7 mouse cellular contexts compared by ENCODE assay signal in genomic region chr11:101009888-101010784, GRCm38 (mm10). TPM values are rescaled to one million over a fixed set of nuclear protein-coding genes. Genes with fewer than 3 reads are reported as not detected.
A peak's percentile ranks its signal among the peaks of the same experiment; 100 is the strongest.
DNase-seq lines count a peak whose midpoint lies in the region; ATAC-seq and TF ChIP-seq lines count a peak whose summit lies in the region.

No protein-coding gene starts in this region.

- H3K9me3 ChIP-seq in forebrain, embryonic 14.5 days (replicated peaks; ENCODE audit: control insufficient read depth, low read length) = no peaks in the 10 kb centered on the region
- no peaks in the 10 kb centered on the region for H3K9me3 ChIP-seq in kidney, embryonic 16.5 days (ENCODE audit: low read length)

- H3K4me3 ChIP-seq in thymus, adult 2 months (ENCODE audit: control insufficient read depth, insufficient read depth, low read length) = 0 out of 2 replicates have a peak overlapping the region, but pooled peaks have one; percentile 35
- H3K4me3 ChIP-seq in brown adipose tissue, adult 24 weeks (ENCODE audit: insufficient read depth, low read depth, low read length) = peak overlapping the region; percentile 73
- peak overlapping the region; percentile 77 for H3K4me3 ChIP-seq in forebrain, embryonic 14.5 days (ENCODE audit: low read depth, low read length)
- H3K4me3 ChIP-seq in kidney, embryonic 16.5 days (ENCODE audit: low read length) = peak overlapping the region; percentile 66

- H3K27ac ChIP-seq in thymus, adult 2 months (ENCODE audit: control insufficient read depth, insufficient read depth, low read length) = no peak overlapping the region
- peak overlapping the region; percentile 71 for H3K27ac ChIP-seq in brown adipose tissue, adult 24 weeks (replicated peaks; ENCODE audit: low read depth, low read length)
- peak overlapping the region; percentile 82 for H3K27ac ChIP-seq in forebrain, embryonic 14.5 days (ENCODE audit: low read depth, low read length)
- H3K27ac ChIP-seq in kidney, embryonic 16.5 days (ENCODE audit: low read length) = peak overlapping the region; percentile 89

- H3K9ac ChIP-seq in forebrain, embryonic 14.5 days (ENCODE audit: low read length) = peak overlapping the region; percentile 91
- H3K9ac ChIP-seq in kidney, embryonic 16.5 days (replicated peaks; ENCODE audit: low read length) = peak overlapping the region; percentile 88

- TF ChIP-seq POLR2A in thymus, adult 2 months (IDR thresholded peaks at IDR 0.05; ENCODE audit: control insufficient read depth, extremely low read depth, insufficient read depth, low read length, poor library complexity) = no peak

- H3K36me3 ChIP-seq in thymus, adult 2 months (ENCODE audit: control insufficient read depth, insufficient read depth, low read length) = no peaks in the 10 kb centered on the region
- peaks cover 25% of the 10 kb centered on the region for H3K36me3 ChIP-seq in forebrain, embryonic 14.5 days (ENCODE audit: control insufficient read depth, insufficient read depth, low read length)
- H3K36me3 ChIP-seq in kidney, embryonic 16.5 days (ENCODE audit: insufficient read depth, low read length) = peaks cover 11% of the 10 kb centered on the region

- TF ChIP-seq CTCF in thymus, adult 2 months (IDR thresholded peaks at IDR 0.05; ENCODE audit: borderline replicate concordance, control insufficient read depth, extremely low read depth, insufficient read depth, low read length, poor library complexity) = no peak

- 3% methylated on average over 29 of the region's 29 CpGs for WGBS in thymus, adult 2 months
- 12% methylated on average over 29 of the region's 29 CpGs for WGBS in forebrain, embryonic 14.5 days
- WGBS in kidney, embryonic 16.5 days = 8% methylated on average over 29 of the region's 29 CpGs

- H3K27me3 ChIP-seq in thymus, adult 2 months (ENCODE audit: control insufficient read depth, insufficient read depth, low read length) = peaks cover 2% of the 10 kb centered on the region; the same call in 1 of the 2 replicates
- no peaks in the 10 kb centered on the region for H3K27me3 ChIP-seq in forebrain, embryonic 14.5 days (replicated peaks; ENCODE audit: control insufficient read depth, insufficient read depth, low read length)
- 0 out of 2 replicates have a peak, but pooled peaks cover 3% of the 10 kb centered on the region for H3K27me3 ChIP-seq in kidney, embryonic 16.5 days (ENCODE audit: insufficient read depth, low read length)

- peaks cover 11% of the 10 kb centered on the region; the same call in 1 of the 2 replicates for H3K4me1 ChIP-seq in thymus, adult 2 months (replicated peaks; ENCODE audit: control insufficient read depth, insufficient read depth, low read length)
- no peaks in the 10 kb centered on the region; the same call in 1 of the 2 replicates for H3K4me1 ChIP-seq in brown adipose tissue, adult 24 weeks (ENCODE audit: control insufficient read depth, insufficient read depth, insufficient read length, low read length)
- peaks cover 12% of the 10 kb centered on the region for H3K4me1 ChIP-seq in forebrain, embryonic 14.5 days (ENCODE audit: control insufficient read depth, insufficient read depth, low read length)
- peaks cover 15% of the 10 kb centered on the region for H3K4me1 ChIP-seq in kidney, embryonic 16.5 days (ENCODE audit: insufficient read depth, low read length)

- peak overlapping the region; percentile 57 for H3K4me2 ChIP-seq in forebrain, embryonic 14.5 days (ENCODE audit: low read length)
- peak overlapping the region; percentile 75 for H3K4me2 ChIP-seq in kidney, embryonic 16.5 days (replicated peaks; ENCODE audit: low read depth, low read length)

- peak; percentile 29; the same call in 1 of the 2 replicates for ATAC-seq in forebrain, embryonic 14.5 days
- ATAC-seq in kidney, embryonic 16.5 days (ENCODE audit: low FRiP score, low TSS enrichment) = no peak

- no peak for DNase-seq in thymus, adult 2 months
- DNase-seq in thymus, postnatal 36 days = no peak
- DNase-seq in forebrain, embryonic 14.5 days (ENCODE audit: low spot score) = peak; percentile 53
- peak; percentile 19 for DNase-seq in mesoderm, embryonic 11.5 days (ENCODE audit: low read depth, low spot score)
- DNase-seq in ovary, postnatal 36 days (ENCODE audit: low spot score) = no peak

RNA-seq across cellular contexts. Expression of gene Atp6v0a1, which starts 0.9 kb away (rescaled TPM):
- polyA plus RNA-seq in thymus, adult 2 months (2012; rRNA removed) = 35.9 and 39.7 TPM in 2 replicates
- polyA plus RNA-seq in brown adipose tissue, adult 24 weeks (2012; ENCODE audit: insufficient read depth, insufficient read length, missing spikeins) = 26.1 and 26.7 TPM in 2 replicates
- 50.2 and 74.4 TPM in 2 replicates for polyA plus RNA-seq in forebrain, embryonic 14.5 days (2014; fragmentation: Nextera tagmentation; extraction: Ambion mirVana)
- polyA plus RNA-seq in kidney, embryonic 16.5 days (2015; fragmentation: Nextera tagmentation; extraction: Ambion mirVana) = 42.2 and 45.3 TPM in 2 replicates

RNA-seq across cellular contexts. Expression of gene Cavin1, which starts 39.4 kb away (rescaled TPM):
- 18.9 and 22.4 TPM in 2 replicates for polyA plus RNA-seq in thymus, adult 2 months (2012; rRNA removed)
- polyA plus RNA-seq in brown adipose tissue, adult 24 weeks (2012; ENCODE audit: insufficient read depth, insufficient read length, missing spikeins) = 242 and 279 TPM in 2 replicates
- polyA plus RNA-seq in forebrain, embryonic 14.5 days (2014; fragmentation: Nextera tagmentation; extraction: Ambion mirVana) = 15.6 and 21.1 TPM in 2 replicates
- 140 and 161 TPM in 2 replicates for polyA plus RNA-seq in kidney, embryonic 16.5 days (2015; fragmentation: Nextera tagmentation; extraction: Ambion mirVana)

RNA-seq across cellular contexts. Expression of gene Naglu, which starts 59.7 kb away (rescaled TPM):
- polyA plus RNA-seq in thymus, adult 2 months (2012; rRNA removed) = 24.3 and 25.2 TPM in 2 replicates
- 4.4 and 7.1 TPM in 2 replicates for polyA plus RNA-seq in brown adipose tissue, adult 24 weeks (2012; ENCODE audit: insufficient read depth, insufficient read length, missing spikeins)
- 6.6 and 8.4 TPM in 2 replicates for polyA plus RNA-seq in forebrain, embryonic 14.5 days (2014; fragmentation: Nextera tagmentation; extraction: Ambion mirVana)
- polyA plus RNA-seq in kidney, embryonic 16.5 days (2015; fragmentation: Nextera tagmentation; extraction: Ambion mirVana) = 18.6 and 23.0 TPM in 2 replicates

Comparison
In these comparisons a context has a peak if more than half of its experiments do, and no peak if none do; other contexts are left out.
1. DNase-seq: peak in forebrain, embryonic 14.5 days (single experiment) and mesoderm, embryonic 11.5 days (single experiment); none in thymus, adult 2 months (single experiment), thymus, postnatal 36 days (0 of 2) and ovary, postnatal 36 days (single experiment).
2. Peak in every context shown above with its lines, with median percentiles within 50 percentile points of each other: H3K4me3 ChIP-seq.